Mouse (Mus musculus) CH12.LX (cell line): ENCODE measurements around the gene Tmc5. TPM values are rescaled to one million over a fixed set of nuclear protein-coding genes. Genes with fewer than 3 reads are reported as not detected.

Experiments
- DNase-seq: peaks from one replicate; pipeline ENCODE4 v3.0.0-alpha.2; 2013; ENCODE audit errors: extremely low read depth
- H3K27ac ChIP-seq: 2 replicates; pipeline ENCODE4 v1.5.1; 2012; ENCODE audit warnings: low read depth, mild to moderate bottlenecking, control low read depth, moderate library complexity; ENCODE audit not compliant: insufficient read depth
- H3K27me3 ChIP-seq: replicated peaks from 2 replicates; pipeline ENCODE3; 2012; ENCODE audit warnings: inconsistent platforms
- H3K36me3 ChIP-seq, 2 experiments: replicated peaks in 1 of 2; 2 replicates each; pipeline versions ENCODE3 to v1.6.1; 2012; ENCODE audit warnings: inconsistent platforms in 1 of 2, low read length in 1 of 2, mild to moderate bottlenecking in 1 of 2, mixed read lengths in 1 of 2, moderate library complexity in 1 of 2; ENCODE audit not compliant: control insufficient read depth in 1 of 2, insufficient read depth in 1 of 2
- H3K4me1 ChIP-seq, 2 experiments: 2 replicates each; pipeline ENCODE4 v1.6.1; 2012; ENCODE audit warnings: inconsistent platforms in 1 of 2, moderate library complexity in 1 of 2; ENCODE audit not compliant: insufficient read depth in 2 of 2, control insufficient read depth in 1 of 2
- H3K4me2 ChIP-seq: 2 replicates; pipeline ENCODE4 v1.6.1; 2012; ENCODE audit warnings: low read depth, mild to moderate bottlenecking, control low read depth; ENCODE audit not compliant: poor library complexity, insufficient read depth, severe bottlenecking
- H3K4me3 ChIP-seq, 3 experiments: fragments of 150-350 bp in 1 of 3; sonication (generic) in 1 of 3; replicated peaks in 1 of 3; 2 replicates each; pipeline versions ENCODE3 to v1.5.1; 2011 to 2012; ENCODE audit warnings: low read depth in 2 of 3, low read length in 2 of 3, mild to moderate bottlenecking in 2 of 3, moderate library complexity in 2 of 3, control low read depth in 1 of 3, improper control_type of control experiment in 1 of 3, inconsistent platforms in 1 of 3, mixed read lengths in 1 of 3; ENCODE audit not compliant: poor library complexity in 1 of 3
- H3K79me2 ChIP-seq: replicated peaks from 2 replicates; pipeline ENCODE4 v1.6.1; 2012; ENCODE audit warnings: mild to moderate bottlenecking, moderate library complexity; ENCODE audit not compliant: control insufficient read depth, poor library complexity, insufficient read depth, severe bottlenecking; ENCODE audit errors: extremely low read depth
- H3K9ac ChIP-seq: 2 replicates; pipeline ENCODE4 v1.6.1; 2012; ENCODE audit warnings: low read depth, mild to moderate bottlenecking, control low read depth, moderate library complexity; ENCODE audit not compliant: insufficient read depth
- H3K9me3 ChIP-seq: replicated peaks from 2 replicates; pipeline ENCODE3; 2012; ENCODE audit warnings: low read length, inconsistent platforms, mixed read lengths
- BHLHE40 ChIP-seq: IDR thresholded peaks from 2 replicates; pipeline ENCODE4 v1.6.1; 2011; ENCODE audit warnings: mild to moderate bottlenecking, low read depth, low read length, improper control_type of control experiment
- EP300 ChIP-seq: IDR thresholded peaks from 2 replicates; pipeline ENCODE4 v1.6.1; 2011; ENCODE audit warnings: low read length, improper control_type of control experiment
- IRF4 ChIP-seq: IDR thresholded peaks from 2 replicates; pipeline ENCODE4 v1.6.1; 2014; ENCODE audit warnings: low read depth, mild to moderate bottlenecking, inconsistent platforms, low read length, improper control_type of control experiment
- JUND ChIP-seq: conservative IDR thresholded peaks from 2 replicates; pipeline ENCODE4 v1.6.1; 2011; ENCODE audit warnings: low read depth, low read length, improper control_type of control experiment
- MAFK ChIP-seq: IDR thresholded peaks from 2 replicates; pipeline ENCODE4 v1.6.1; 2011; ENCODE audit warnings: low read length, improper control_type of control experiment; ENCODE audit not compliant: insufficient replicate concordance
- MAZ ChIP-seq: IDR thresholded peaks from 2 replicates; pipeline ENCODE4 v1.6.1; 2012; ENCODE audit warnings: low read depth, mild to moderate bottlenecking, inconsistent platforms, low read length, improper control_type of control experiment, moderate library complexity
- NELFE ChIP-seq: IDR thresholded peaks from 2 replicates; pipeline ENCODE4 v1.6.1; 2011; ENCODE audit warnings: low read depth, low read length, improper control_type of control experiment
- PAX5 ChIP-seq: IDR thresholded peaks from 2 replicates; pipeline ENCODE4 v1.6.1; 2012; ENCODE audit warnings: low read length, inconsistent platforms, mixed read lengths
- SIN3A ChIP-seq: IDR thresholded peaks from 2 replicates; pipeline ENCODE4 v1.6.1; 2012; ENCODE audit warnings: low read length, improper control_type of control experiment, inconsistent platforms
- TBP ChIP-seq: conservative IDR thresholded peaks from 2 replicates; pipeline ENCODE4 v1.6.1; 2011; ENCODE audit warnings: low read depth, low read length, improper control_type of control experiment
- UBTF ChIP-seq: IDR thresholded peaks from 2 replicates; pipeline ENCODE4 v1.6.1; 2012; ENCODE audit warnings: low read depth, mild to moderate bottlenecking, inconsistent platforms, low read length, improper control_type of control experiment, moderate library complexity
- USF1 ChIP-seq: IDR thresholded peaks from 2 replicates; pipeline ENCODE4 v1.6.1; 2014; ENCODE audit warnings: low read depth, mild to moderate bottlenecking, inconsistent platforms, low read length, improper control_type of control experiment
- USF2 ChIP-seq: conservative IDR thresholded peaks from 2 replicates; pipeline ENCODE4 v1.6.1; 2011; ENCODE audit warnings: low read depth, low read length, improper control_type of control experiment
- ZKSCAN1 ChIP-seq: IDR thresholded peaks from 2 replicates; pipeline ENCODE4 v1.6.1; 2012; ENCODE audit warnings: low read depth, inconsistent platforms, low read length, improper control_type of control experiment, borderline replicate concordance
- dilution Hi-C: fragments of 300-500 bp; cut with MboI; formaldehyde crosslinking; loops from 2 replicates; pipeline ENCODE4 v1.14.3; 2020; ENCODE audit warnings: low sequenced_read_pairs; ENCODE audit not compliant: extremely low pct_unique_long_range_greater_than_20kb, extremely low pct_ligation_motif_present
- in situ Hi-C: fragments of 300-500 bp; cut with MboI; formaldehyde crosslinking; loops from 3 replicates; pipeline ENCODE4 v1.14.3; 2019; ENCODE audit warnings: low sequenced_read_pairs, low pct_ligation_motif_present, low pct_unique_long_range_greater_than_20kb, mixed read lengths
- polyA plus RNA-seq: library from polyadenylated mRNA; unstranded; fragments of >175 nt; gene quantifications from 2 replicates; pipeline ENCODE4 v1.2.1, GENCODE M21; 2012; ENCODE audit warnings: low read depth; ENCODE audit not compliant: insufficient read length
- total RNA-seq, 2 experiments: library from RNA; depleted of rRNA; stranded (reverse); fragments of 300-350 nt in 1 of 2; fragments of >200 nt in 1 of 2; gene quantifications; 2 replicates each; pipeline ENCODE4 v1.2.3; 2012 to 2014

The Tmc5 gene
- total and polyA plus RNA-seq, 3 experiments = not detected

DNA sequence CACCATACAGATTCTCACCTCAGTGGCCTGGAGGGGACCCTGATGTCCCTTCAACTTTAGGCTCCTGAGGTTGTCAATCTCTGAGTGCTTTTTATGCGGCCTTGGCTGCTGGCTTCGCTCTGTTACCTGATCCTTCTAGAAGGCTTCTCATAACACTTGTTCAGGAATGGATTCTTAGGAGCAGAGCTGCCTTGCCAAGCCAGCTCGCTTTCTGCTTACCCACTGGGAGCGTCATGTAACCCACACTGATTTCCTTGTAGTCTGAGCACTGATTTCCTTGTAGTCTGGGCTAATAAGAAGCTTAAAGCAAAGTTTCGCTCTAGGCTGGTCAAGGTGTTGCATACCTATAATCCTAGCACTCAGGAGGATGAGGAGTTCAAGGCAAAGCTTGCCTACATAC lies 21.0 kb downstream of the Tmc5 start:
- no peak for DNase-seq
- H3K36me3 ChIP-seq = no peaks in the 10 kb centered on the region
- H3K27ac ChIP-seq = no peak overlapping the region
- in situ Hi-C loops = no loop called here
- no peak overlapping the region for H3K9ac ChIP-seq
- H3K79me2 ChIP-seq = no peaks in the 10 kb centered on the region
- H3K4me1 ChIP-seq = no peaks in the 10 kb centered on the region
- no peak overlapping the region for H3K4me2 ChIP-seq
- no peak overlapping the region for H3K4me3 ChIP-seq
- peaks cover 21% of the 10 kb centered on the region for H3K27me3 ChIP-seq
- no peaks in the 10 kb centered on the region for H3K9me3 ChIP-seq
- no peak for TF ChIP-seq EP300
- no peak for TF ChIP-seq IRF4
- dilution Hi-C loops = no loop called here

DNA sequence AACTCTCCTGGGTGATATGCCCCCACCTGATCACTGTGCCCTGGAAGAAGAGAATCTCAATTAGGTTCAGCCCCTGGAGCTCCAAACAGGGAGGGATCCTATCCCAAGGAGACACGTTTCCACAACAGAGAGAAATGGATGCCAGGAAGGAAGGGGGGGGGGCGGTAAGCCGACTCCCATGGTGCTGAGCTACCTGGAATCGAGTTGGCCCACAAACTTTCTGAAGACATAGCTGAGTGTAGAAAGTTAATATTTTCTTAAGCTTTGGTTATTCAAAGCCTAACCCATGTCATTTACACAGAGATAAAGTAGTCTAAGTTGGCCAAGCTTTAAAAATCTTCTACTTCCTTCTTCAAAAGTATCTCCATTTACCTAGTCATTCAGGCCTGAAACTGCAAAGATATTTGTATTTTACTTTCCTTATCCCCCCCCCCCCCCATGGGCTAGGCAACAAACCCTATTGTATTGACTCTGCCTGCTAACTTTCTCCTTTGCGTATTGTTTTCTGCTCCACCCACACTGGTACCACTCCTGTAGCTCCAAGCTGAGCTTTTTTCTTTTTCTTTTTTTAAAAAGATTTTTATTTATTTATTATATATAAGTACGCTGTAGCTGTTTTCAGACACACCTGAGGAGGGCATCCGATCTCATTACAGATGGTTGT lies 23.3 kb downstream of the Tmc5 start:
- no peak for DNase-seq
- no peak for TF ChIP-seq TBP
- no peak for TF ChIP-seq MAFK
- TF ChIP-seq PAX5 = no peak
- TF ChIP-seq UBTF = no peak
- no peak overlapping the region for H3K27ac ChIP-seq

DNA sequence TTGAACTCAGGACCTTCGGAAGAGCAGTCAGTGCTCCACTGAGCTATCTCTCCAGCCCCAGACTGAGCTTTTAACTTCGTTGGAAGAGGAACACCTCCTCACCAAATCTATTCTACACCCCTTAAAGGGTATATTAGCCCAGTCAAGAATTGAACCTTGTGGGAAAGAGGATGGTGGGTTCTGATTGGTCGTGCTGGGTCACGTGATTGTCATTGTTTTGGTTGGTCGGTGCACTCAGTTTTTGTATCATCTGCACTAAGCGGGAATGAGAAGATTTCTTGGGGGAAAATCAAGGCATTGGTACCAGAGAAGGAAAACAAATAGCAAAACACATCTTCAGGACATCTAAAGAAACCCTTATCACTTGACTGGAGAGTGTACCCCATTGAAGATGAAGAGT lies 24.0 kb downstream of the Tmc5 start:
- dilution Hi-C loops = no loop called here
- H3K4me1 ChIP-seq = no peaks in the 10 kb centered on the region
- no peaks in the 10 kb centered on the region for H3K36me3 ChIP-seq
- H3K27ac ChIP-seq = no peak overlapping the region
- in situ Hi-C loops = no loop called here
- no peak overlapping the region for H3K9ac ChIP-seq
- H3K4me3 ChIP-seq = no peak overlapping the region
- H3K9me3 ChIP-seq = no peaks in the 10 kb centered on the region
- peaks cover 36% of the 10 kb centered on the region for H3K27me3 ChIP-seq
- TF ChIP-seq BHLHE40 (no peak), USF1 (peak; percentile 72), USF2 (peak; percentile 78), MAZ (no peak), ZKSCAN1 (no peak), SIN3A (no peak), NELFE (no peak), JUND (no peak), PAX5 (no peak)
- no peak overlapping the region; the same call in 1 of the 2 replicates for H3K4me2 ChIP-seq
- no peak for DNase-seq
- H3K79me2 ChIP-seq = no peaks in the 10 kb centered on the region

More for the DNA sequence above, 23.3 kb downstream of the Tmc5 start:
- Histone ChIP-seq H3K4me3 (no peak overlapping the region), H3K4me1 (no peaks in the 10 kb centered on the region), H3K79me2 (no peaks in the 10 kb centered on the region), H3K36me3 (no peaks in the 10 kb centered on the region), H3K9ac (no peak overlapping the region), H3K4me2 (no peak overlapping the region), H3K9me3 (no peaks in the 10 kb centered on the region), H3K27me3 (peaks cover 32% of the 10 kb centered on the region)
- in situ Hi-C loops = no loop called here
- dilution Hi-C loops = no loop called here
